Mouse (Mus musculus) adrenal gland, postnatal 4 days (tissue): Measurements from ENCODE around the gene Zfp956. TPM values are rescaled to one million over a fixed set of nuclear protein-coding genes. Genes with fewer than 3 reads are reported as not detected.
"Not testable (repeated sequence)": the region's sequence is repeated elsewhere in the genome, so short reads cannot be mapped to it uniquely, and the experiment has no call there.

Source experiments
- DNase-seq, 2 experiments: peaks; one replicate each; pipeline ENCODE4 v3.0.0; 2021 to 2022; ENCODE audit warnings: low spot score in 2 of 2, mixed read lengths in 2 of 2
- total RNA-seq, 2 experiments: library from RNA; stranded (reverse); gene quantifications; 2 replicates each; pipeline ENCODE4 v1.2.3; 2021

Gene Zfp956
- total RNA-seq, 2 experiments from 2014 or later: 16.3 to 19.0 TPM

DNA sequence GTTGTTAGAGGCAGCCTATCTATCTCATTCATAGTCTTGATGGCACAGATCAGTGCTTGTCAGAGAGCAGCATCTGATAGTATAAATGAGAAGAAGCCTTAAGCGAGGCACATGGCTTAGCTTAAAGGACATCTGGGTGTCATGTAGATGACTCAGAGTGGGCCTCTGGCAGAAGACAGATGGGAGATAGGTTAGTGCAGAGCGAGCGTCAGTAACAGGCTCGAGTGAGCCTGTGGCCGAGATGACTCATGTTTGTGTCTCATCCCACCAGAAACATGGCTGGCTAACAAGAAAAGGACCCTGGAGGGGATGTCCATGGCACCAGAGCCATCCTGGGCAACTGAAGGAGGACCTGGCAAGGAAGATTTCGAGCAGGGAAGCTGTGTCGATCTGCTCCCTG is 9.9 kb downstream of the Zfp956 start:
- DNase-seq: no peak

DNA sequence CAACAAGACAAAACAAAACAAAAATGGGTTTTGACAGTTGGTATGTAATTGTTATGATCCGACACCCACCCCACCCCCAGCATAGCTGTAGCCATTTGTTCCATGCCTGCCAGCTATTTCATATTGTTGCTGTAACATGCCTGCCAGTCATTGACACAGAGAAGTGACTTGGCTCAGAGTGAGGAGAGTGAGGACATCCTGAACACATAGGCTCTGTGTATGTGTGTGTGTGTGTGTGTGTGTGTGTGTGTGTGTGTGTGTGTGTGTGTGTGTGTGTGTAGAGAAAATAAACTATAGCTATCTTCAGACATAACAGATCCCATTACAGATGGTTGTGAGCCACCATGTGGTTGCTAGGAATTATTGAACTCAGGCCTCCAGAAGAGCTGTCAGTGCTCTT is 15.0 kb downstream of the Zfp956 start:
- not testable (repeated sequence) for DNase-seq

GRCm38 (mm10) chr6:47974599-47974998 is 21.4 kb downstream of the Zfp956 start:
- no peak for DNase-seq

- peak; percentile 41 to 58 for DNase-seq
Observed at GRCm38 (mm10) chr6:47978897-47979368, 25.7 kb downstream of the Zfp956 start.

- DNase-seq: no peak
Observed at GRCm38 (mm10) chr6:47983936-47984335, 30.7 kb downstream of the Zfp956 start.

- DNase-seq: no peak
Observed at GRCm38 (mm10) chr6:47995661-47996060, 42.5 kb downstream of the Zfp956 start.

DNA sequence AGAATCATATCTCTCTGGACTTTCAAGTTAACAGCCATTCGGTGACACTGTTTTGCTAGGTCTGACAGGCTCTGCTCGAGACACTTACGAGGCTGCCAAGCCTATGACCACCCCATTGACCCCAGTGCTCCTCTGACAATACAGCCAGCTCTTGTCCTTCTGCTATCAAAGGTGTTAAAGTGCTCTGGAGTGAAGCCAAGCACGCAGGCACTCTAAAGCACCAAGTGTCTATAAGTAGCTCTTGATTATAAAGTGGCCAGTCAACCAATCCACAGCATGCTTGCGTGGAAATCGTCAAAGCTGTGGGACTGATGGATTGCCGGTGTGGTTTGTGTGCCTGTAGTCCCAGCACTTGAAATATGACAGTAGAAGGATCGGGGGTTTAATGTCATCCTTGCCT is 57.5 kb downstream of the Zfp956 start:
- DNase-seq: no peak

Other genes with a start within 250 kb of the Zfp956 start
- gene Pdia4, start 140.0 kb upstream of the Zfp956 start, total RNA-seq: 100 to 1,000 TPM; 115 to 130 TPM
- gene Zfp786, start 122.5 kb upstream of the Zfp956 start, total RNA-seq: 1 to 10 TPM; 2.1 to 2.7 TPM
- gene Zfp398, start 117.7 kb upstream of the Zfp956 start, total RNA-seq: 10 to 100 TPM; 16.7 to 18.0 TPM
- 10 to 100 TPM; 19.7 to 19.8 TPM for gene Zfp282, start 76.2 kb upstream of the Zfp956 start, total RNA-seq
- 10 to 100 TPM; 26.6 to 26.8 TPM for gene Zfp212, start 32.9 kb upstream of the Zfp956 start, total RNA-seq
- gene Zfp777, start 95.5 kb downstream of the Zfp956 start, total RNA-seq: 10 to 100 TPM; 43.3 to 44.0 TPM
- 10 to 100 TPM; 31.7 to 37.8 TPM for gene Zfp746, start 133.2 kb downstream of the Zfp956 start, total RNA-seq